Mouse (Mus musculus): ENCODE measurements around the gene Gpatch2l. TPM values are rescaled to one million over a fixed set of nuclear protein-coding genes. Genes with fewer than 3 reads are reported as not detected.

The Gpatch2l gene
- polyA plus RNA-seq, 1 experiment from 2014 or later, result 5.5 TPM

GRCm38 (mm10) chr12:86234295-86234694 lies 7.4 kb upstream of the Gpatch2l start:
- H3K36me3 ChIP-seq (ENCODE audit: control insufficient read depth, insufficient read depth), result no peaks in the 10 kb centered on the region
- no peak overlapping the region for H3K27ac ChIP-seq (ENCODE audit: low read depth, low read length)
- no peaks in the 10 kb centered on the region for H3K9me3 ChIP-seq (ENCODE audit: control insufficient read depth)
- no peaks in the 10 kb centered on the region for H3K4me1 ChIP-seq (replicated peaks; ENCODE audit: control insufficient read depth, insufficient read depth, low read length)
- WGBS, result 33% methylated on average over 4 of the region's 4 CpGs
- no peak overlapping the region for H3K4me2 ChIP-seq (replicated peaks; ENCODE audit: low read depth)
- no peak overlapping the region for H3K9ac ChIP-seq (ENCODE audit: low read depth, low read length)
- no peaks in the 10 kb centered on the region; the same call in 1 of the 2 replicates for H3K27me3 ChIP-seq (replicated peaks; ENCODE audit: control insufficient read depth, insufficient read depth, low read length)
- ATAC-seq, result peak; percentile 53; the same call in 1 of the 2 replicates
- H3K4me3 ChIP-seq (ENCODE audit: low read depth, low read length), result no peak overlapping the region
- no peak for TF ChIP-seq CTCF (IDR thresholded peaks at IDR 0.05; ENCODE audit: low read depth)

- H3K27ac ChIP-seq (ENCODE audit: low read depth, low read length), result no peak overlapping the region
- peaks cover under 1% of the 10 kb centered on the region; the same call in 1 of the 2 replicates for H3K36me3 ChIP-seq (ENCODE audit: control insufficient read depth, insufficient read depth)
- no peak overlapping the region for H3K9ac ChIP-seq (ENCODE audit: low read depth, low read length)
- TF ChIP-seq CTCF (IDR thresholded peaks at IDR 0.05; ENCODE audit: low read depth), result no peak
- no peaks in the 10 kb centered on the region for H3K9me3 ChIP-seq (ENCODE audit: control insufficient read depth)
- H3K4me2 ChIP-seq (replicated peaks; ENCODE audit: low read depth), result no peak overlapping the region
- H3K27me3 ChIP-seq (replicated peaks; ENCODE audit: control insufficient read depth, insufficient read depth, low read length), result no peaks in the 10 kb centered on the region
- no peaks in the 10 kb centered on the region for H3K4me1 ChIP-seq (replicated peaks; ENCODE audit: control insufficient read depth, insufficient read depth, low read length)
- H3K4me3 ChIP-seq (ENCODE audit: low read depth, low read length), result no peak overlapping the region
- no peak for ATAC-seq
- 68% methylated on average over 2 of the region's 2 CpGs for WGBS
Measured at GRCm38 (mm10) chr12:86238736-86239135, 2.9 kb upstream of the Gpatch2l start.

- H3K4me2 ChIP-seq (replicated peaks; ENCODE audit: low read depth), result peak overlapping the region; percentile 87
- peaks cover 19% of the 10 kb centered on the region; the same call in 1 of the 2 replicates for H3K36me3 ChIP-seq (ENCODE audit: control insufficient read depth, insufficient read depth)
- WGBS, result 6% methylated on average over 7 of the region's 7 CpGs
- peaks cover 3% of the 10 kb centered on the region; the same call in 1 of the 2 replicates for H3K4me1 ChIP-seq (replicated peaks; ENCODE audit: control insufficient read depth, insufficient read depth, low read length)
- H3K4me3 ChIP-seq (ENCODE audit: low read depth, low read length), result peak overlapping the region; percentile 79
- no peak for ATAC-seq
- no peak for TF ChIP-seq CTCF (IDR thresholded peaks at IDR 0.05; ENCODE audit: low read depth)
- 0 out of 2 replicates have a peak overlapping the region, but pooled peaks have one; percentile 76 for H3K27ac ChIP-seq (ENCODE audit: low read depth, low read length)
- no peaks in the 10 kb centered on the region for H3K27me3 ChIP-seq (replicated peaks; ENCODE audit: control insufficient read depth, insufficient read depth, low read length)
- peak overlapping the region; percentile 85 for H3K9ac ChIP-seq (ENCODE audit: low read depth, low read length)
- H3K9me3 ChIP-seq (ENCODE audit: control insufficient read depth), result no peaks in the 10 kb centered on the region
Measured at GRCm38 (mm10) chr12:86242563-86242962, 905 bp downstream of the Gpatch2l start.

GRCm38 (mm10) chr12:86243936-86244335 lies 2.3 kb downstream of the Gpatch2l start:
- no peak for ATAC-seq
- no peak overlapping the region for H3K27ac ChIP-seq (ENCODE audit: low read depth, low read length)
- 95% methylated on average over 17 of the region's 17 CpGs for WGBS

GRCm38 (mm10) chr12:86250183-86250582 lies 8.5 kb downstream of the Gpatch2l start:
- Histone ChIP-seq H3K36me3 (ENCODE audit: control insufficient read depth, insufficient read depth) (peaks cover 17% of the 10 kb centered on the region; the same call in 1 of the 2 replicates), H3K4me1 (replicated peaks; ENCODE audit: control insufficient read depth, insufficient read depth, low read length) (peaks cover 3% of the 10 kb centered on the region; the same call in 1 of the 2 replicates), H3K4me3 (ENCODE audit: low read depth, low read length) (no peak overlapping the region), H3K27ac (ENCODE audit: low read depth, low read length) (no peak overlapping the region), H3K4me2 (replicated peaks; ENCODE audit: low read depth) (no peak overlapping the region), H3K27me3 (replicated peaks; ENCODE audit: control insufficient read depth, insufficient read depth, low read length) (no peaks in the 10 kb centered on the region), H3K9ac (ENCODE audit: low read depth, low read length) (no peak overlapping the region), H3K9me3 (ENCODE audit: control insufficient read depth) (no peaks in the 10 kb centered on the region)
- WGBS, result 61% methylated on average over 4 of the region's 4 CpGs
- TF ChIP-seq CTCF (IDR thresholded peaks at IDR 0.05; ENCODE audit: low read depth), result no peak
- no peak for ATAC-seq

More at GRCm38 (mm10) chr12:86243936-86244335, 2.3 kb downstream of the Gpatch2l start:
- Histone ChIP-seq H3K36me3 (ENCODE audit: control insufficient read depth, insufficient read depth) (peaks cover 19% of the 10 kb centered on the region; the same call in 1 of the 2 replicates), H3K4me2 (replicated peaks; ENCODE audit: low read depth) (no peak overlapping the region), H3K27me3 (replicated peaks; ENCODE audit: control insufficient read depth, insufficient read depth, low read length) (no peaks in the 10 kb centered on the region), H3K9me3 (ENCODE audit: control insufficient read depth) (no peaks in the 10 kb centered on the region), H3K4me3 (ENCODE audit: low read depth, low read length) (no peak overlapping the region), H3K4me1 (replicated peaks; ENCODE audit: control insufficient read depth, insufficient read depth, low read length) (peaks cover 3% of the 10 kb centered on the region; the same call in 1 of the 2 replicates), H3K9ac (ENCODE audit: low read depth, low read length) (no peak overlapping the region)
- TF ChIP-seq CTCF (IDR thresholded peaks at IDR 0.05; ENCODE audit: low read depth), result no peak

- no peaks in the 10 kb centered on the region for H3K4me1 ChIP-seq (replicated peaks; ENCODE audit: control insufficient read depth, insufficient read depth, low read length)
- H3K27me3 ChIP-seq (replicated peaks; ENCODE audit: control insufficient read depth, insufficient read depth, low read length), result no peaks in the 10 kb centered on the region
- H3K9ac ChIP-seq (ENCODE audit: low read depth, low read length), result no peak overlapping the region
- H3K4me2 ChIP-seq (replicated peaks; ENCODE audit: low read depth), result no peak overlapping the region
- no peak for TF ChIP-seq CTCF (IDR thresholded peaks at IDR 0.05; ENCODE audit: low read depth)
- H3K4me3 ChIP-seq (ENCODE audit: low read depth, low read length), result no peak overlapping the region
- no peaks in the 10 kb centered on the region for H3K9me3 ChIP-seq (ENCODE audit: control insufficient read depth)
- H3K27ac ChIP-seq (ENCODE audit: low read depth, low read length), result no peak overlapping the region
- peaks cover 22% of the 10 kb centered on the region for H3K36me3 ChIP-seq (ENCODE audit: control insufficient read depth, insufficient read depth)
- 91% methylated on average over 7 of the region's 7 CpGs for WGBS
- ATAC-seq, result no peak
Measured at GRCm38 (mm10) chr12:86254910-86255309, 13.3 kb downstream of the Gpatch2l start.
